Mouse (Mus musculus) embryonic fibroblast, embryonic 13.5 days (primary cell): ENCODE results near the gene Pax6. TPM values are rescaled to one million over a fixed set of nuclear protein-coding genes. Genes with fewer than 3 reads are reported as not detected.

ENCODE experiments used
- H3K27ac ChIP-seq: 2 replicates; pipeline ENCODE4 v1.5.1; 2012; ENCODE audit warnings: low read length, control low read depth, inconsistent platforms; ENCODE audit not compliant: insufficient read depth
- H3K4me1 ChIP-seq: 2 replicates; pipeline ENCODE4 v1.6.1; 2011; ENCODE audit warnings: low read length; ENCODE audit not compliant: control insufficient read depth, insufficient read depth
- H3K4me3 ChIP-seq: 2 replicates; pipeline ENCODE4 v1.5.1; 2011; ENCODE audit warnings: mild to moderate bottlenecking, control low read depth, low read length; ENCODE audit not compliant: insufficient read depth
- CTCF ChIP-seq: IDR thresholded peaks from 2 replicates; pipeline ENCODE4 v1.5.1; 2011; ENCODE audit warnings: mild to moderate bottlenecking, control low read depth, low read length, moderate library complexity, borderline replicate concordance; ENCODE audit not compliant: insufficient read depth
- POLR2A ChIP-seq: IDR thresholded peaks from 2 replicates; pipeline ENCODE4 v1.6.1; 2011; ENCODE audit warnings: low read depth, mild to moderate bottlenecking, control low read depth, low read length, moderate library complexity
- polyA plus RNA-seq: library from polyadenylated mRNA; stranded (reverse); fragments of >200 nt; gene quantifications from 2 replicates; pipeline ENCODE4 v1.2.4, GENCODE M21; 2011; ENCODE audit warnings: low read depth; ENCODE audit not compliant: missing spikeins, insufficient read length

The Pax6 gene
- polyA plus RNA-seq, 1 experiment = 2.2 TPM

GRCm38 (mm10) chr2:105662606-105663005, 6.1 kb upstream of the Pax6 start:
- H3K4me3 ChIP-seq = no peak overlapping the region
- TF ChIP-seq POLR2A = no peak
- no peak for TF ChIP-seq CTCF
- no peak overlapping the region for H3K27ac ChIP-seq
- peaks cover 2% of the 10 kb centered on the region; the same call in 1 of the 2 replicates for H3K4me1 ChIP-seq

DNA sequence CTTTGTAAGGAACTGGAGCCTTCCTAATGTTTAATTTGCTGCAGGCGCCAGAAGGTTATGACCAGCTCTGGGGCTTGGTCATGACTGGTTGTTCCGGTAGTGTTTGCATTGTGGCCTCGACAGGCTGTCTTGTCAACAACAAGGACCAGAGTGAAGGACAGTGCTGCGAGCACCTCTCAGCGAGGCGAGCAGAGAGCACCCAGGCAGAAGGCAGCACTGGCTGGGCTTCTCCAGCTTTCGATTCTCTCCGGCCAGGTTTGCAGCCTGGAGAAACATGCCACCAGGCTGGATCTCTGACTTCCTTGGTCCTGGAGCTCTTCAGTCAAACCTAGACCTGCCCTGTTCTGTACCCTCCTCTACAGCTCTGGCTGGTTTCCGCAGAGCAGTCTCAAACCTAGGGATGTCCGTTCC, 5.6 kb upstream of the Pax6 start:
- H3K27ac ChIP-seq = no peak overlapping the region
- no peak overlapping the region for H3K4me3 ChIP-seq
- H3K4me1 ChIP-seq = peaks cover 2% of the 10 kb centered on the region; the same call in 1 of the 2 replicates
- TF ChIP-seq CTCF (no peak), POLR2A (no peak)

DNA sequence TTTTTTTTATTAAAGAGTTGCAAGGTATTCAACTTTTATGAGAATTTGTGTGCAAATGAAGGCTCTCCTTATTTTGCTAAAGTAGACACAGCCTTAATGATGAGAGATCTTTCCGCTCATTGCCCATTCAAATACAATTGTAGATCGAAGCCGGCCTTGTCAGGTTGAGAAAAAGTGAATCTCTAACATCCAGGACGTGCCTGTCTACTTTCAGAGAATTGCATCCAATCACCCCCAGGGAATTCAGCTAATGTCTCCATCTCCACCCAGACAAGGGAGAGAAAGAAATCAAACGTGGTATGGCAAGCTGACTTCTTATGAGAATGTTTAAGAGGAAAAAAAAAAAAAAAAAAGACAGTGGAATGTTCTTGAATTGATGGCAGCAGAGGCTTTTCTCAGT, 3.7 kb upstream of the Pax6 start:
- Histone ChIP-seq H3K4me3 (no peak overlapping the region), H3K4me1 (peaks cover 2% of the 10 kb centered on the region; the same call in 1 of the 2 replicates), H3K27ac (no peak overlapping the region)
- TF ChIP-seq CTCF (no peak), POLR2A (no peak)

GRCm38 (mm10) chr2:105665491-105666250, 3.0 kb upstream of the Pax6 start:
- Histone ChIP-seq H3K27ac (no peak overlapping the region), H3K4me3 (no peak overlapping the region), H3K4me1 (peaks cover 2% of the 10 kb centered on the region; the same call in 1 of the 2 replicates)
- no peak for TF ChIP-seq CTCF
- no peak for TF ChIP-seq POLR2A

GRCm38 (mm10) chr2:105666331-105666730, 2.4 kb upstream of the Pax6 start:
- Histone ChIP-seq H3K27ac (no peak overlapping the region), H3K4me1 (peaks cover 2% of the 10 kb centered on the region; the same call in 1 of the 2 replicates), H3K4me3 (no peak overlapping the region)
- TF ChIP-seq CTCF (no peak), POLR2A (no peak)

- TF ChIP-seq POLR2A = no peak
- TF ChIP-seq CTCF = no peak
- H3K4me3 ChIP-seq = no peak overlapping the region
These were observed 1.7 kb upstream of the Pax6 start for GRCm38 (mm10) chr2:105666763-105667625.

DNA sequence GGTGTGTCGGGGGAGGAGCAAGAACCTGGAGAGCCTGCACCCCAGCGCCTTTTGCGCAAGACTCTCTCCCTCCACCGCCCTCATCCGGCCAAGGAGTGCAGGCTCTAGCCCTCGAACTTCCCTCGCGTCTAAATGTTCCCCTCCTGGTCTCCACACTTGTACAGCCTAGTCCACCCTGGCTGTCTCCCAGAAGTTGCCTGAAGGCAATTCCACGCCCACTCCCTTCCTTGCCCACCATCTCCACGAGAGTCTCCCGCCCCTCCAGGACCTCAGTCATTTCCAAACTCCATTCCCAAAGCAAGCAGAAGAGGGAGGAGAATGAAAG, 1.1 kb upstream of the Pax6 start:
- H3K4me3 ChIP-seq = no peak overlapping the region
- TF ChIP-seq POLR2A (no peak), CTCF (no peak)
- no peak overlapping the region for H3K27ac ChIP-seq
- no peaks in the 10 kb centered on the region for H3K4me1 ChIP-seq

More at GRCm38 (mm10) chr2:105666763-105667625, 1.7 kb upstream of the Pax6 start:
- Histone ChIP-seq H3K4me1 (no peaks in the 10 kb centered on the region), H3K27ac (no peak overlapping the region)

DNA sequence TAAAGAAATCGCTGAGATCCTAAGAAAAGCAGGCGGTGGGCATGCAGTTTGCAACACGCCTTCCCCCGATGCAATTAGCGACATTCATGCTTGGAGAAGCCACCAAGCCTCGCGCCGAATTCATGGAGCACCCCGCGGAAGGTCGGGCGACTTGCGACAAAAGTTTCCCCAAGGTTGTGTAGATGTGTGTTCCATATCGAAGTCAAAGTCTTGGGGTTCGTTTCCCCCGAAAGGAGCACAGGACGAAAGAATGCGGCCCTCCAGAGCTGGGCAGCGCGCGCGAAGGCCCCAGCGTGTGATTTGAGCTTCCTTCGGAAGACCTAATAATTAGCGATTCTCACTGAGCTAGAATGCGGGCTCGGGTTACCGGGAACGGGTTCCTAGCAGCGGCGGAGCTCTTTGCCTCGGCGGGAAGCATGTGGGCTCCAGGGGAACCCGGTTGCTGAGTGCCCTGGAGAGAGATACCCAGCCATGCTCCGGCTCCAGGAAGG, 716 bp downstream of the Pax6 start:
- Histone ChIP-seq H3K27ac (no peak overlapping the region), H3K4me3 (no peak overlapping the region), H3K4me1 (0 out of 2 replicates have a peak, but pooled peaks cover 4% of the 10 kb centered on the region)
- no peak for TF ChIP-seq CTCF
- TF ChIP-seq POLR2A = no peak

- no peak for TF ChIP-seq POLR2A
- no peak for TF ChIP-seq CTCF
- Histone ChIP-seq H3K27ac (no peak overlapping the region), H3K4me1 (0 out of 2 replicates have a peak, but pooled peaks cover 4% of the 10 kb centered on the region), H3K4me3 (no peak overlapping the region)
These were observed 1.4 kb downstream of the Pax6 start for GRCm38 (mm10) chr2:105669881-105670730.

DNA sequence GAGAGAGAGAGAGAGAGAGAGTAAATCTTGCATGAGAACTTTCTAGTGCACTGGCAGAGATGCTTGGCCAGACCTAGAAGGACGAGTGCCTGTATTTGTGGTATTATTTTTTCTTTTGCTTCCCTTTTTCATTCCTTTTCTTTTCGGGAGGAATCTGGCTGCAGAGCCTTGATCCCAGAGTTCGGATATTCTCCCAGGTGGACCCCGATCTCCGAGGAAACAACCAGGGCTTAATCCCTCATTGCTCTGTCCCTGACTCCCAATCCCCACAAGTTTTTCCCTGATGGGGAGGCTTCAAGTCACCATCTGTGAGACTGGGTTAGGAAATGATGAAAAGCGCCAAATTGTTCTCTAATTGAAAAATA, 2.0 kb downstream of the Pax6 start:
- Histone ChIP-seq H3K4me1 (0 out of 2 replicates have a peak, but pooled peaks cover 4% of the 10 kb centered on the region), H3K27ac (no peak overlapping the region), H3K4me3 (no peak overlapping the region)
- TF ChIP-seq POLR2A (no peak), CTCF (no peak)
